Mouse (Mus musculus) C2C12 (cell line): ENCODE measurements around the gene Edn3. TPM values are rescaled to one million over a fixed set of nuclear protein-coding genes. Genes with fewer than 3 reads are reported as not detected.

ENCODE experiments used
- H3K27me3 ChIP-seq: one replicate; pipeline ENCODE4 v1.6.1; 2011; ENCODE audit not compliant: control insufficient read depth, insufficient read depth, insufficient read length
- H3K36me3 ChIP-seq: one replicate; pipeline ENCODE4 v1.6.1; 2011; ENCODE audit not compliant: control insufficient read depth, insufficient read depth
- H3K4me3 ChIP-seq: one replicate; pipeline ENCODE4 v1.5.1; 2011; ENCODE audit warnings: mild to moderate bottlenecking, control low read depth; ENCODE audit not compliant: poor library complexity, insufficient read depth, severe bottlenecking
- H3K79me2 ChIP-seq: one replicate; pipeline ENCODE4 v1.6.1; 2011; ENCODE audit not compliant: control insufficient read depth, insufficient read depth
- H3K79me3 ChIP-seq: one replicate; pipeline ENCODE4 v1.6.1; 2011; ENCODE audit warnings: low read depth, control low read depth
- H3ac ChIP-seq: one replicate; pipeline ENCODE3; 2011; ENCODE audit warnings: low read depth; ENCODE audit not compliant: control insufficient read depth, insufficient read length
- CEBPB ChIP-seq: IDR thresholded peaks from one replicate; pipeline ENCODE4 v1.6.1; 2011; ENCODE audit warnings: low read depth, mild to moderate bottlenecking, control low read depth, moderate library complexity
- CTCF ChIP-seq: IDR thresholded peaks from one replicate; pipeline ENCODE4 v1.5.1; 2011; ENCODE audit not compliant: control insufficient read depth, insufficient read depth, insufficient read length
- FOSL1 ChIP-seq: IDR thresholded peaks from one replicate; pipeline ENCODE4 v1.8.0; 2011; ENCODE audit warnings: mild to moderate bottlenecking, low read length; ENCODE audit not compliant: poor library complexity, insufficient read depth, severe bottlenecking
- MAX ChIP-seq: IDR thresholded peaks from one replicate; pipeline ENCODE4 v1.6.1; 2011; ENCODE audit warnings: mild to moderate bottlenecking, control low read depth
- MYOD1 ChIP-seq: IDR thresholded peaks from one replicate; pipeline ENCODE4 v1.6.1; 2011; ENCODE audit warnings: low read depth; ENCODE audit not compliant: control insufficient read depth, insufficient read length
- MYOG ChIP-seq: IDR thresholded peaks from one replicate; pipeline ENCODE4 v1.6.1; 2011; ENCODE audit not compliant: control insufficient read depth, insufficient read length; ENCODE audit errors: extremely low read depth
- USF1 ChIP-seq: IDR thresholded peaks from one replicate; pipeline ENCODE4 v1.6.1; 2011; ENCODE audit warnings: low read depth, mild to moderate bottlenecking, control low read depth, moderate library complexity
- polyA plus RNA-seq: library from polyadenylated mRNA; unstranded; fragments of >200 nt; fragmentation: generic; extraction: Trizol; gene quantifications from one replicate; pipeline ENCODE4 v1.2.1, GENCODE M21; 2012; ENCODE audit warnings: missing spikeins

Edn3 gene
- polyA plus RNA-seq, 1 experiment: not detected

DNA sequence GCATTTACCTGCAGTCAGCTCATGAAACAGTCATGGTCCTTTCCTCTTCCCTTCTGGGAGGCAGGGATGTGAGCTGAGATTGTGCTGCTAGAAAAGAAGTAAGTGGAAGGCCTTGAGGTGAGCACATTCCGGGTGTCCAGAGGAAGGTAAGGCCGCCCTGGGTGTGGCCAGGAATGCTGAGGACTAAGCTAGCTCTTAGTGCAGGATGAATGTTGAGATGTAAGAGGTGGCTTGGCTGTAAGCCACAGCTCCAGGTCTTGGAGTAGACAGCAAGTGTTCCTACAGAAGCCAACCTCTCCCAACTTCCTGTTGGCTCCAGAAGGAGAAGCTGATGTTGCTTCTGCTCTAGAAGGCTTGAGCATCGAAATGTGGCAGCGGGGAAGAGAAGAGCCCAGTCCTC is 67.4 kb downstream of the Edn3 start:
- Histone ChIP-seq H3K27me3 (no peaks in the 10 kb centered on the region), H3K4me3 (no peak overlapping the region), H3K36me3 (no peaks in the 10 kb centered on the region), H3K79me3 (no peaks in the 10 kb centered on the region), H3ac (no peak overlapping the region), H3K79me2 (no peaks in the 10 kb centered on the region)
- TF ChIP-seq MYOG (no peak), FOSL1 (no peak), USF1 (no peak), CTCF (no peak), MYOD1 (no peak), MAX (no peak), CEBPB (no peak)

DNA sequence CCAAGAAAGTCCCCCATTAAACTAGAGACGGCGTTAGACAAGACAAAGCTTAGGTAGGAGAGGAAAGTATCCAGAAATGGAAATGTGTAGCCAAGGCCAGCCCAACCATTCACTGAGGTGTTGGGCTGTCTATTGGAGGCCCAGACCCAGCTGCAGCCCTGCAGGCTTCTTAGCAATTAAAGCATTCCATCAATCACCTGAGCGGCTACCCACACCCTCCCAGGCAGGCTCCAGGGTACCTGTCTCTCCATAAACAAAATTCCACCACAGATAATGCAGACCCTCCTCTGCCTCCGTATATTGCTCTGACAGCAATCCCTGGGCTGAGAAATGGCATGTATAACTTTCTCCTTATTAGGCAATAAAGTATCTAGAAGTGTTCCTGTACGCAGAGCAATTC is 73.2 kb downstream of the Edn3 start:
- H3K79me2 ChIP-seq: no peaks in the 10 kb centered on the region
- TF ChIP-seq USF1 (no peak), CTCF (no peak), FOSL1 (no peak), MYOD1 (no peak), MYOG (no peak), MAX (no peak), CEBPB (no peak)
- H3K79me3 ChIP-seq: no peaks in the 10 kb centered on the region
- no peak overlapping the region for H3ac ChIP-seq
- H3K36me3 ChIP-seq: no peaks in the 10 kb centered on the region
- no peak overlapping the region for H3K4me3 ChIP-seq
- H3K27me3 ChIP-seq: no peaks in the 10 kb centered on the region

Other genes starting within 250 kb of the Edn3 start
- not detected for gene Zfp831, start 117.1 kb upstream of the Edn3 start, polyA plus RNA-seq
- gene Gm14444, start 249.6 kb downstream of the Edn3 start, polyA plus RNA-seq: not detected